Mouse (Mus musculus) adrenal gland, postnatal 25 days (tissue): ENCODE results near the gene Popdc2. TPM values are rescaled to one million over a fixed set of nuclear protein-coding genes. Genes with fewer than 3 reads are reported as not detected.

ENCODE experiments used
- DNase-seq: peaks from one replicate; pipeline ENCODE4 v3.0.0; 2021; ENCODE audit warnings: mixed read lengths
- total RNA-seq: library from RNA; stranded (reverse); gene quantifications from 2 replicates; pipeline ENCODE4 v1.2.3, GENCODE M21; 2021

The Popdc2 gene
- total RNA-seq, 1 experiment from 2014 or later: 1.5 TPM

DNA sequence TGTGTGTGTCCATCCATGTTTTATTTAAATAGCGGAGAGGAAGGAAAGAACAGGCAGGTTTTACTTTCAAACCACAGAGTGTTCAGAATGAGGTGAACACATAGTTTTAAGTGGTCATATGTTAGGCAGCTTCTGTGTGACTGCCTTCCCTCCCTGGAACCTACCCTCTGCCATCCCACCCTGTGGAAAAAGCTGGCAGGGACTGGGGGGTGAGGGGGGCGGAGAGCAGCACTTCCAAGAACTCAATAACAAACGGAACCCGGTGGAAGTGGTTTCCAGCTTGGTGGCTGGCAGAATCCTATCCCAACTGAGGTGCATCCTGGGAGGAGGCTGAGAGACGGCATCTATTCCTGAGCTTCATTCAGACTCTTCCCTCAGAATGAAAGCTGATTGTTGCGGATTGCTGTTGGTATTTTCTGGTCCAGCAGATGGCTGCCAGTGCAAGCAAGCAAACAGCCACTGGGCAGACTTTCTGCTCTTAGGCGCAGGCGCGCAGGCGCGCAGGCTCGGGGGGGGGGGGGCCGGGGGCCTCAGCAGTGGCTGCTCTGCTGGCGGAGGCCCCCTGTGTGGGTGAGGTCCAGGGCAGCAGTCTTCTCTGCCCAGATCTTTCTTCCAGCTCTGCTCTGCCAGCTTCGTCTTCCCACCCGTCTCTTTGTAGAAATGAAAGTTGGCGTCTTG lies 14.3 kb downstream of the Popdc2 start:
- DNase-seq: peak; percentile 54

DNA sequence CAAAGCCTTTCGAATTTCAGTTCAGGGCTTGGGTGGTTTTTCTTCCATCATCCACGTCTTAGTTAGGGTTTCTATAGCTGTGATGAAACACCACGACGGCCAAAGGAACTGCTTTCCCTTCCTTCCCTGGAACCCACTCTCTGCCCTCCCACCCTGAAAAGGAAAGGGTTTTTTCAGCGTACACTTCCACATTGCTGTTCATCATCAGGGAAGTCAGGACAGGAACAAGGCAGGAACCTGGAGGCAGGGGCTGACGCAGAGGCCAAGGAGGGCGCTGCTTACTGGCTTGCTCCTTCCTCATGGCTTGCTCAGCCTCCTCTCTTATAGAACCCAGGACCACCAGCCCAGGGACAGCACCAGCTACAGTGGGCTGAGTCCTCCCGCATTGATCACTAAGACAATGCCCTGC lies 14.8 kb downstream of the Popdc2 start:
- no peak for DNase-seq

DNA sequence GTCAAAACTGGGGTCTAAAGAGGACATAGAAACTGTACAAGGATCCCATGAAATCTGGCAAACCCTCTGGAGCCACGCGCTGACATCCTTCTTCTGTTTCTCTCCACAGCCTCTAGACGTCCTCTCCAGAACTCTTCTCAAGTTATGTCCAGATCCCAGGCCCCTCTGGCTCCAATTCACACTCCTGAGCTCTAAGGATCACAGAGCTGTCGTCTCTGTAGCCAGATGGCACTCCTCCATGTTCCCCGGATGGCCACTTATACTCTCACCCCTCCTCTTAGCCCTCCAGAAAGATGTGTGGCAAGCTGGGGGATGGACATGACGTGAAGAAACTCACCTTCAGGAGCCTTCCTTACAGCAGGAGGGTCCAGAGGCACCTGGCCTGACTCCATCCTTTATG lies 15.5 kb downstream of the Popdc2 start:
- DNase-seq: no peak

DNA sequence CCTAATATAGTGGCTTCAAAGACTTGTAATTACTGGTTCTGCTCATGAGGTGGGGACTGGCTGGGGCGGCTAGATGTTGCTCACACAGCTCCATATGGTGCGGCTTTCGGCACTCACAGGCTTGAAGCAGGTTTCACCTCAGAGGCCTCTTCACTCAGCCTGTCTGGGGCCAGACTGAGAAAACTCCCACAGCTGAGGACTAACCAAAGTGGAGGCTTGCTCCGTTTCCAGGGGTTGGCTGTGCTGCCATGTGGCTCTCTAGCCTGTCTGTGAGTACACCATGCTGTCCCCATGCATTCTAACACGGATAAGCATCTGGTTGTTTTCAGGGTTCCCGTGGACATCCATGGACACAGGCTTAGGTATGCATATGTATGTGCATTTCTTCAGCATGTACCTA lies 16.6 kb downstream of the Popdc2 start:
- DNase-seq: no peak

DNA sequence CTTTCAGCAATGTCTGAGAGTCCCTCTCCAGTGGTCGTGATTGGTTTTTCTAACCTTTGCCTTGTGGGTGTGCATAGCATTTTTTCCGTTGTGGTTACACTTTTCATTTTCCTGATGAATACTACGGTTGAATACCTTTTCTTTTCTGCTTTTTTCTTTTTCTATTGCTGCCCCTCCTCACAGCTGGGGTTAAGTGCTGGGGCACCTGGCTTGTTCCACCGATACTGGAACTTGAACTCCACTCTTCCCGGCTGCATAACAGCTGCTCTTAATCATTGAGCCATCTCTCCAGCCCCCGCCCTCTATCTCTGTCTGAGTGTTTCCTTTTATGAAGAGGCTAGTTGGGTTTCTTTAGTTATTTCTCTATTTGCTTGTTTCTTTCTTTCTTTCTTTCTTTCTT lies 17.1 kb downstream of the Popdc2 start:
- no peak for DNase-seq

DNA sequence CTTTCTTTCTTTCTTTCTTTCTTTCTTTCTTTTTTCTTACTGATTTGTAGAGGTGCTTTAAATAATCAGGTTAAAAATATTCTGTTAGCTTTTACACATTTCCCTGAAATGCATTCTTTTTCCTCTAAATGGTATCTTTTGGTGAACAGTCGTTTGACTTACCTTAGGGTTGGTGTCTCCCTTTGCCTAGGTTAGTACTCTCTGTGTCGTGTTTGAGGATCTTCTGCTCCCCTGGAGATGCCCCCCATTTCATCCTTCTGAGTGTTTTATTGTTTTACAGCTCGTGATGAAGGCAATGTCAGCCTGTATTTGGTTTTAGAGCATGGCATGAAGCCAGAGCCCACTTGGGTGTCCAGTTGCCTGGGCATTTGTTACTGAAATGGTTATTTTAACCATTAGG lies 17.5 kb downstream of the Popdc2 start:
- no peak for DNase-seq

DNA sequence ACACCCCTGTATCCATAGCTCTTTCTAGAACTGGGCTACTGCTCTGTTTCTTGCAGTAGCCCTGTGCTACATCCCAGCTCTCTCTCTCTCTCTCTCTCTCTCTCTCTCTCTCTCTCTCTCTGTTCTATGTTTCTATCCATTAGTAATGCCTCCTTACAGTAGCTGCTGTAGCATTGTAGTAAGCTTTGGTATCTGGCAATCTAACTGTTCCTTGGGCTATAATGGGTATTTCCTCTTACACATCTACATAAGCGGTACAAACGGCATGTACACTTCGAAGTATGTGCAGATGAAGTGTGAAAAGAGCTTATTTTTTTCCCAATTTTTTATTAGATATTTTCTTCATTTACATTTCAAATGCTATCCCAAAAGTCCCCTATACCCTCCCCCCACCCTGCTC lies 17.9 kb downstream of the Popdc2 start:
- no peak for DNase-seq

DNA sequence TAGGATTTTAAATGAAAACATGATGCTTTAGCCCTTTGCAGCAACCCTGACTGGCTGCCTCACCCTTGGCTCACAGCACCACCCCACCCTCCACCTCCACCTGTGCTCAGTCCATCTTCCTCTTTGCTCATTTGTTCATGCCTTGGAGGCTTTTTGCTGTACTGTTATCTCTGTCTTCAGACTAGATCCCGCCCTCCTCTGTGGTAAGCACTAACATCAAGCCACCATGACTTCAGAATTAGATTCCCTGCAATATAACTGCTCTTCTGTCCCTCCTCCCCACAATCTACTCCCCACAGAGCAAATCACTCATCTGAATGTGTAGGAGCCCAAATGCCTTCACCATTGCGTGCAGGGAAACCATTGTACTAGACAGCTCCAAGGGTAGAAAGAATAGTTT lies 21.7 kb downstream of the Popdc2 start:
- DNase-seq: no peak

DNA sequence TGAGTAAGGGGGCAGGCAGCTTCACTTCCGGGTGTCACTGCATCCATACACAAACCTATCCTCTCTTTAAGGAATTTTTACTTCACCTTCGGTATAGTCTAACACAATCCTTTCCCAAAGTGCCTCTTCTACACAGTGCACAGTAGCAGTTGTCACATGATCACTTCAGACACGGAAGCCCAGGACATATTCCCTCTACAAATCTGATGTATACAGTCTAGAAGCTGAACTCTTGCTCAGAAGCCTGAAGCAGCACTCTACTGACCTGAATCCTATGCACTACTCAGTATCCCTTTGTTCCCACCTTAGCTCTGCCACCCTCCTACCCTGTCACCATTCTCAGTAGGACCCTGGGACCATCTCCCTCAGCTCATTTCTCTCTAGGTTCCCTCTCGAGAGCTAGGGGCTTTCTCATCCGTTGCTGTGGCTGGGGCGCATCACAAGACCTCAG lies 23.2 kb downstream of the Popdc2 start:
- DNase-seq: no peak

DNA sequence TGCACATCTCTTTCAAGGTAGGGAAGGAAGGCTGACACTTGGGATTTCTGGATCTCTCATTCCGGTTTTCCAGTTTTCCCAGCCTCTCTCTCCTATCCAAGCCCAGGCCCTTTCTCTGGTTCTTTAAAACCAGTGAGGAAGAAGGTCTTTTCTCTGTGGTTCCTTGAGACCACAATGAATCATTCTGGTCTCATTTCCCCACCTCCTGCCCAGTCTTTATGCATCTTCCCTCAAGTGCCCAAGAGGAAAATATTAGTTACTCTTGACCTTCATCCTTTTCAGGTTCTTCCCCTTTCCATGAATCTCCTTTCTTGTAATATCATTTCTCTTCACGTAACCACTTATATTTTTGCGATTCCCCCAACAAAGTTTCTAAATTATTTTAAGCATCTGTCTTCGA lies 23.7 kb downstream of the Popdc2 start:
- no peak for DNase-seq

DNA sequence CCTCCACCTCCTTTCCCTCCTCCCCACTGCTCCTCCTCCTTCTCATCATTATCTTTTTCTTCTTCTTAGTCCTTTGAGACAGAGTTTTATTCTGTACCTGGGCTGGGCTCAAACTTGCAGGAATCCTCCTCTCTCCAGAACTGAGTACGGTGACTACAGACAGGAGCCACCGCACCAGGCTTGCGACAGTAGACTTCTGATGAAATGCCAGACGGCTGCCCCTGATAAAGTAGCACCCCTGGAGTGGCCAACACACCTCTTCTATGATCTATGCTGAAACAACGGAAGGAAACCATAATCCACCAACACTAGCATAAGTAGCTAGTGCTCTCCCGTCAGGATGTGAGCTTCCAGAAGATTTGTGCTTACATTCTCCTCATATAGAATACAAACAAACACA lies 25.4 kb downstream of the Popdc2 start:
- DNase-seq: no peak

DNA sequence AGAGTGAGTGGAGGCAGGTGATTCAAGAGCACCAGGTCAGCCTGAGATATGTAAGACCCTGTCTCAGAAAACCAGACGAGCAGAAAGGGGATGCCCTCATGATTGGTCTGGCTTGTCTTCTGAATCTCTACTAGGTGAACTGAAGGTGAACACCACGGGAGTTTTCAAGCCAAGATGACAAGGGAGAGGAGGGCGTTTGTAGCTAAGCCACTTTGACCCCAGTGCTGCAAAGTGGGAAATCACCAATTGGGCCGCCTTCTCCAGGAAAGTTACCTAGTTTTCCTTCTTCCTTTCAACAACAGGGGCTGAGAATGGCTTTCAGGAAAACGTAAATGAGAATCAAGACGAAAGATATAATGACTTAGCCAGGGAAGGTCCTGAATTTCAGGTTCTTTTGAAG lies 26.7 kb downstream of the Popdc2 start:
- DNase-seq: no peak

DNA sequence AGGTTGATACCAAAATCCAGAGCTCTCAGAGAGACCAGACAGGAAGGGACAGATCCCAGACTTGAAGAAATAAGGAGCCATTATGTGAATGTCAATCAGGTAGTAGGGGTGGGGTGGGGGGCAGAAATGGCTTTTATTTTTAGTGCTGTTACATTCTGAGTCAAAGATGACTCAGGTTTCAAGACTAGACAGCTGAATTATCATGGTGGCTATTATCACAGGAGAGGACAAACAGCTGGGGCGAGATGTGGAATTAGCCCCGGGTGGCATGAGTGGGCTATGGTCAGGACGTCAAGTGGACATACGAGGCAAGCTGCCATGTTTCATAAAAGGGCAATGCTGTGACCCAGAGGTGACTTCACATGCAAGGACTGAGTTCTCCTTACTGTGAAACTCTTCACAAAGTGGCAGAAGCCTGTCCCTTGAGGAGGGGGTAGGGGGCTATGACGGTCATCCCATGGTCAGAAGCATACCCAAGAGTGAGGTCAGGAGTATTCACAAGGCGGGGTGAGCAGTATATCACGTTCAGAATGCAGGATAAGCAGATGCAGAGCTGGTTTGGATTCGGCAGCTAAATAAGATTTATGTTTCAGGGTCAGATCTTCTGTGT lies 27.4 kb downstream of the Popdc2 start:
- no peak for DNase-seq

DNA sequence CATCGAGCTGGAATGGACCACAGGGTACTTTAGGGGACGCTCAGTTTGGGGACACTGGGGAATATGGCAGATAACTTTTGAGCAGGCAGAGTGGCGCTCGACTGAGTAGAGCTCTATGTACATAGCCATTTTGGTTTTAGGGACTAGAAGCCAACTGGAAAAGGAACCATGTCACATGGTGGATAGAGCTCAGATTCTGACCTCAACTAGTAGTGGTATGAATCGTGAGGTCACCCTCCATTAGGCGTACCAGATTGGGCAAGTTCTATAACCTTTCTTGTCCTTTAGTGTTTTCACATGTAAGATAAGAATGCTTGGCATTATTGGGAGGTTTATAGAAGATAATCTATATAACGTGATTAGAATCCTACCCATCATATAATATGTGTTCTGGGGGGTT lies 28.3 kb downstream of the Popdc2 start:
- DNase-seq: no peak

DNA sequence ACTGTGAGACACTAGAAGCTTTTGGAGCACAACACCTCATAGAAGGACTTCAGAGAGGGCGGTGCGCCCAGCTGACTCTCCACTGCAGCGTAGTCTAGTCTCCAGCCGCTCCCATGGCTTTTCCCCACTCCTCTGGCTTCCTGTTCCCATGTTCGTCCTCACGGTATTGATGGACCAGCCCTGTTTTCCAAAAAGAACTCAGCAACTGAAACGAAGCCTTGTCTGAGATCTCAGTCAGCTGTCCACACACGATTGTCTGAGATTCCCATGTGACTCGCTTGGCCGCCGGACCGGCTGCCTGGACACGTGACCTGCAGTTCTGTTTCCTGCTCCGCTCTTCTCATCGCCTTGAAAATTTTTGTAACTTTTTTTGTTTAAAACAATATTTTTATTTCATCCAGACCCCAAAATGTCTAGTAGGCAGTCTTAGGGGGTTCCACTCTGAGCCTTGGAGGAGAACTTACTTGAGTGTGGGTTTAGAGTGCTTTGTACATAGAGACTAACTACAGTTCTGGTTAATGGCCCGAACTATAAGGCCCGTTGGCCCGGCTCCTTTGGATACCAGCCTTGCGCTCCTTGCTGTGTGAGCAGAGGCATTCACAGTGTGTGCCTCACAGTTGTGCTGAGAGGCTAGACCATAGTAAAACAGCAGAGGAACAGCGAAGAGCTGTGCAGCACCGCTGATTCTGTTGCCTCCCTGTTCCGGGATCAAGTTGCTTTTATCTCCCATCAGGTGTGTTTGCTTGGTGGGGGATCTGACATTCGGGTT lies 30.3 kb downstream of the Popdc2 start:
- DNase-seq: no peak

DNA sequence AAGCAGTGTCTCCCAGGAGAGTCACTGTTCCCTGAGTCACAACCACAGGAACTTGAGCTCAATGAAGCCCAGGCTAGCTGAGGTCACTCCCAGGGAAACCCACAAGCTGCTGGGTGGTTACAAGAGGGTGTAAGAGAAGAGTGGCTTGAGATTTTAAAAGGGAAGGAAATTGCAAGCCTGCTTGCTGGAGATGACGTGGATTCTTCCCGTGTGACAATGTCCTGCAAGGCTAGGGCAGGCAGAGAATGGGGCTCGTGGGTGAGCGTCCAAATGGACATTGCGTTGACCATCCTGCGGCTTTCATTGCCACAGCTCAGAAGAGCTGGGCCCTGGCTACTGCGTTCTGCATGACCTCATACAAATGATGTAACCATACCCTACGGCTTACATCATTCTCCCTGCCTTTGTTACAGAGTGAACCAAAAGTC lies 32.2 kb downstream of the Popdc2 start:
- DNase-seq: no peak

DNA sequence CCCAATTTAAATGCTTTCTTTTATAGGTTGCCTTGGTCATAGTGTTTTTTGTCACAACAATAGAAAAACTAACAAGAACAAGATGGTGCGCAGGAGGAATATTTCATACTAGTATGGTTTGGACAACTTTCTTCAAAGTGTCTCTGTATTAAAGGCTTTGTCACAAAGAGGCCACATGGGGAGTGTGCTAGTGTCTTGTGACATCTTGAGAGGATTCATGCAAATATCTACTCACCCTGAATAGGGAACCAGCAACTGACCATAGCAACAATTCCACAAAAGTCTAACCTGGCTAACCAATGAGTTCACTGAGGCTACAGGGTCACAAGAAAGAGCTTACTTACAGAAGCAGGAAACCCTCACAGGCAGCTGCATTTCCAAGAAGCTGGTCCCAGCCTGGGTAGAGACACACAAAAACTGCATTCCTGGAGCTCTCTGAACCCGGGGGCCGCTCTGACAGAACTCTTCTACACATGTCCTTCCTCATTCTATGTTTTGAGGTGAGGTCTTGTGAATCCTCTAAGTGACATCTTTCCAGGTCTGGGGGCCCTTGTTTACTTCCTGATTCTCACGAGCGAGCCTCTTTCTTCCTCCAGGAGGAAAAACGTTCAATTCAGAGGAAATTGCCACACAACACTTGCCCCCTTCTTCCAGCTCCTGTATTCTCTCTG lies 33.2 kb downstream of the Popdc2 start:
- no peak for DNase-seq

DNA sequence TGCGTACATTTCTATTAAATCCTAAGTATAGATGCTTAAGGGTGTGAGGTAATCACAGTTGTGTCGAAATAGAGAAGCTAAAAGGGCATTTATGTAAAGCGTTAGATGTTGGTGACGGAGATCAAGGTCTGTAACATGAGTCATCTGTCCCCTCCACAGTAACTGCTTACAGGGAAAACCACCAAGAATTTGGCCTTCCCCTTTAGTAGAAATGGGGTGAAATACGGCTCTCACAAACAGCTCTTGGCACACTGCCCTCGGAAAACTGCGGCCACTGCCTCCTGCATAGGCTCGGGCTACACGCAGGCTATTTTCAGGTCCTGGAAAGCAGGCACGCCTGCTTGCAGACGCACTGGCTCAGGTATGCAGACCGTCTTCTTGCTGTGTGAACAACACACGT lies 34.1 kb downstream of the Popdc2 start:
- peak; percentile 92 for DNase-seq

DNA sequence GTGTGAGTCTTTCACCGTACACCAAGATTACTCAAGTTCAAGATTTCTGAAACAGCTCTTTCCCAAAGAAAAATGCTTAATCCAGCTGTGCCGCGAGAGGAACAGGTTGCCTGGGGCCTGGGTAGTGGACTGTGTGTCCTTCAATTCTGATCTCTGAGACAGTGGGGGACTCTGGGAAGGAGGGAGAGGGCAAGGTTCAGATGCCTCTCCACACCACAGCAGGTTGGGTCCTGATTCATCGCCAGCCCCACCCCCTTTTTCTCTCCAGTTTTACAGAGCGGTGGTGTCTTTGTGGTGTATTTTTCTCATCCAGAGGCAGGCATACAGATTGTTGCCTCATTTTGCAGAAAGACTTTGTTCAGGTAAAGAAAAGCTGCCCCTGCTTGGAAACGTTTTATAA lies 36.3 kb downstream of the Popdc2 start:
- no peak for DNase-seq

DNA sequence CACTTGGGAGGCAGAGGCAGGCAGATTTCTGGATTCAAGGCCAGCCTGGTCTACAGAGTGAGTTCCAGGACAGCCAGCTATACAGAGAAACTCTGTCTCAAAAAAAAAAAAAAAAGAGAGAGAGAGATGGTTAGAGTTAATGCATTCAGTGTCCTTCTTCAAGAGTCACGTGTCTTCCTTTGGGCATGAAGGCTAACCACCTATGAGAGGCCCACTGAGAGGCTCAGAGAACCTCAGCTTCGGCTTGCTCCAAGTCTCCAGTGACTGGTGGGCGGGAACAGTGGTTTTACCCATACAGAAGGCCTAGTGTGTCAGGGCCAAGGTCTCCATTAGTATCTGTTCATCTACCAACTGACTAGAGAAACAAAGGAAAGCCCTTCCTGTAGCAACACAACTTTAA lies 37.1 kb downstream of the Popdc2 start:
- DNase-seq: no peak

DNA sequence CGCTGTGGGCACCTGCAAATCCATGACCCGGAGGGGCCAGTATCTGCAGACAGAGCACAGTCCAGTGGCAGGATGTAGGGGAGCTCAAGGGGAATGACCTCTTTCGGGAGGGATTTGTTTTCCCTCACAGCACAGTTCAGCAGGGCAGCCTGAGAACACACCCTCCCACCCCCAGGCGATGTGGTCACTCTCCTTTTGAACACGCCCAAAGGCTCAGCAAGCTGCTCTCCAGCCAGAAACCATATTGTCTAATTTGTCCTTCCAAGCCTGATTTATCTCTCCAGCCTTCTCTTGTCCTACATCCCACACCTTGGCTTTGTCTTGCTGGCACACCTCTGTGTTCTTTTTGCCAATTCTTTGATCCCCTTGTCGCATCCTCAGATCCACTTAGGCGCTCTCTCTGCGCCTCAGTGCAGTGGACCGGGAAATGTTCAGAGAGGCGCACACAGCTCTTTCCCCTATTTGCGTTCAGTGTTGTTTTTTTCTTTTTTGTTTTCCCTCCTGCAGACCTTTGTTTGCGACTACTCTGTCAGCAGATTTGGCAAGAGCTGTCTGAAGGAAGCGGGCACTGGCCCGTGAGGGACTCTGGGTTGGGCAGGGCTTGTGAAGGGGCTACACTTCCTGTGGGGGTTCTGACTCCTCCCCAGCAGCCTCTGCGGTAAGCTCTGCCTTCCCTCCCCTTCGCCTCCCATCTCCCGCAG lies 37.7 kb downstream of the Popdc2 start:
- DNase-seq: peak; percentile 52

DNA sequence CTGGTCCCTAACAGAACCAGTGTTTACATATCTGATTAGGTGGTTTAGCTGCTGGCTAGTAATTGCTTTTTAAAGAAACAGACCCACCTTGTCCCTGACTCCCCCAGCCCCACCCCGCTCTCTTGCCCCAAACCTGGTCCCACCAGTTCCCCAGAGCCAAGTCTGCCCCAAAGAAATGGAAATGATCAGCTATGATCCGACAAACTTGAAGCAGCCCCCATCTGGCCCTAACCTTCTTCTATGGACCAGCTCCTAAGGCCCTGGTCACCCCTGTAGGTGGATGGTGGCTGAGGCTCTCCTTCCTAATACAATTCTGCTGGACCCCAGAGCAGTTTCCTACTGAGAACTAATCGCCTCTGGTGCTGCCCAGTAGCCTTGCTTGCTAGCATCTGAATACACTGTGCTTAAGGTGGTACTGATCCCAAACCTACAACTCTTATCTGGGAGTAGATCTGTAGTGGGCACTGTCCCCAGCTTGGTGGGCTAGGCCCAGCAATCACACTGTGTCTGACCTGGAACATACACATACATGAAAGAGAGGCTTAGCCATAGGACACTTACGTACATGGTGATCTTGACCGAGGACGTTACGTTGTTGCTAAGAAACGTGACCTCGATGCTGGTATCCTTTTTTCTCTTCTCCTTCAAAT lies 38.4 kb downstream of the Popdc2 start:
- no peak for DNase-seq
